Mouse (Mus musculus) stomach, embryonic 15.5 days (tissue): ENCODE measurements around the gene Tmem132d. TPM values are rescaled to one million over a fixed set of nuclear protein-coding genes. Genes with fewer than 3 reads are reported as not detected.

Source experiments
- ATAC-seq: fragments of 200-750 bp; cut with Nextera tagmentation; 2 replicates; pipeline ENCODE4 v1.8.0; 2017; ENCODE audit warnings: low read depth, moderate number of reproducible peaks, moderate TSS enrichment; ENCODE audit not compliant: insufficient read depth, low FRiP score
- H3K27ac ChIP-seq: fragments of 300-500 bp; sonication (generic); 2 replicates; pipeline ENCODE4 v1.5.1; 2015; ENCODE audit warnings: mild to moderate bottlenecking, inconsistent platforms
- H3K27me3 ChIP-seq: fragments of 300-500 bp; sonication (generic); replicated peaks from 2 replicates; pipeline ENCODE4 v1.6.1; 2015; ENCODE audit warnings: inconsistent platforms
- H3K36me3 ChIP-seq: fragments of 300-500 bp; sonication (generic); 2 replicates; pipeline ENCODE4 v1.6.1; 2015; ENCODE audit warnings: inconsistent platforms
- H3K4me1 ChIP-seq: fragments of 300-500 bp; sonication (generic); 2 replicates; pipeline ENCODE4 v1.6.1; 2015; ENCODE audit warnings: inconsistent platforms
- H3K4me2 ChIP-seq: fragments of 300-500 bp; sonication (generic); 2 replicates; pipeline ENCODE4 v1.6.1; 2015; ENCODE audit warnings: mild to moderate bottlenecking, inconsistent platforms
- H3K4me3 ChIP-seq: fragments of 300-500 bp; sonication (generic); replicated peaks from 2 replicates; pipeline ENCODE4 v1.5.1; 2015; ENCODE audit warnings: inconsistent platforms
- H3K9ac ChIP-seq: fragments of 300-500 bp; sonication (generic); 2 replicates; pipeline ENCODE4 v1.6.1; 2015; ENCODE audit warnings: inconsistent platforms
- H3K9me3 ChIP-seq: fragments of 300-500 bp; sonication (generic); 2 replicates; pipeline ENCODE4 v1.6.1; 2016; ENCODE audit warnings: inconsistent platforms
- WGBS: fragments of 180-500 bp; shearing (Covaris S2); methylation state at CpG from one replicate; pipeline ENCODE4 v1.1.7; 2015; 5-methylcytosine and 5-hydroxymethylcytosine counted together
- polyA plus RNA-seq: library from polyadenylated mRNA; unstranded; fragments of >200 nt; fragmentation: Nextera tagmentation; extraction: Ambion mirVana; gene quantifications from 2 replicates; pipeline ENCODE4 v1.2.1, GENCODE M21; 2015

Gene Tmem132d
- polyA plus RNA-seq, 1 experiment from 2014 or later: 0.05 TPM

DNA sequence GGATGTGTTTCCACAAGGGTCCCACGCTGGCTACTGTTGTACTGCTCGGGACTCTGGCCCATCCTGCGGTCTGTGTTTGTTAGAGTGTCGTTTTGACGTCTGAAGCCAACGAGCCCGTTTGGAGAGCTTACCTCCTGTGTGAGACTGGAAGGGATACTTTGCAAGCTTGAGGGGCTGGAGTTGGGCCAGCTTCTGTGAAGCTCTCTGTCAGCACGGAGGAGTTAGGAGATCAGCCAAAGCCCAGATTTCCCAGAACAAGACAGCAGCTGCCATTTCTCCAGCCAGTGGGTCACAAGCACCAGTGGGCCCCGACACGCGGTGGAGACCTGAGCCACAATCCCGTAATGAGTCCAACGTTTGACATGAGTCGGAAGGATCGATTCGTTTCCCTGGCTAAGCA lies 5.2 kb upstream of the Tmem132d start:
- no peaks in the 10 kb centered on the region for H3K36me3 ChIP-seq
- H3K4me1 ChIP-seq: no peaks in the 10 kb centered on the region
- H3K27me3 ChIP-seq: peaks cover 48% of the 10 kb centered on the region
- ATAC-seq: no peak
- H3K9me3 ChIP-seq: no peaks in the 10 kb centered on the region
- no peak overlapping the region for H3K4me2 ChIP-seq
- H3K27ac ChIP-seq: no peak overlapping the region
- H3K9ac ChIP-seq: no peak overlapping the region
- no peak overlapping the region for H3K4me3 ChIP-seq
- WGBS: 53% methylated on average over 16 of the region's 16 CpGs

DNA sequence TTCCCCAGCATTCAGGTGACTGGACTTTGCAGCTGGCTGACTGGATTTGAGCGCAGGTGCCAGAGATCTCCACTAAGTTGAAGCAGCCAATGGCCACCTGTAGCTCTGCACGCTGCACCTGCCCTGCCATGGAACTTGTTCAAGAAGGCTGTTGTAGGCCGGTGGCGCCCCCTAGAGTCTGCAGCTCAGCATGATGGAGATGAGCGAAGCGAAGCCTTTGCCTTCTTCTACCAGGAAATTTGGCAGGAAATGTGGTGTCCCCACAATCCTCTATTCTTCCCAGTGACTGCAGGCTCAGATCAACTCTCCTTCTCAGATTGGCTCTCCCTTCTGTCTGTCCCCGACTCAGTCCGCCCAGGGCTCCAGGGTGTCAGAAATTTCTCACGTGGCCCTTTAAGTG lies 4.0 kb upstream of the Tmem132d start:
- Histone ChIP-seq H3K4me1 (no peaks in the 10 kb centered on the region), H3K36me3 (no peaks in the 10 kb centered on the region), H3K9ac (no peak overlapping the region), H3K27me3 (peaks cover 54% of the 10 kb centered on the region), H3K4me2 (no peak overlapping the region), H3K9me3 (no peaks in the 10 kb centered on the region), H3K27ac (no peak overlapping the region), H3K4me3 (no peak overlapping the region)
- no peak for ATAC-seq
- WGBS: 10% methylated on average over 9 of the region's 9 CpGs

DNA sequence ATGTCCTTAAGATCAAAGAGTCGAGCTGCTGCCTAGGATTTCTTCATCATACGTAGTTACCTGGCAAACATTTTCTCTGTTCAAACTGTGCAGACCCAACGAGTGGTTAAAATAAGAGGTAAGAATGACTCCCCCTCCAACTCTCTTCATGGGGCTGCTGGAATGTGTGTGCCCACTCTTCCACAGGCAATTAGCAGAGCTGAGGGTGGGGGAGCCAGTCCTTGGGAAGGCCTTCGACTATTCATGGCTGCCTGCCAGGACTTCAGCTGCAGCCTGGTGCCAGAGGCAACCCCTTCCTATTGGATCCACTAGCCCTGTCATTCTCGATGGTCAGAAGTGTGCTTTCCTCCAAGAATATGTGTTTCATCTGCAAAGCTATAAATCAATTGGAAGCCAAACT lies 2.8 kb upstream of the Tmem132d start:
- ATAC-seq: no peak
- Histone ChIP-seq H3K27ac (no peak overlapping the region), H3K9me3 (no peaks in the 10 kb centered on the region), H3K4me3 (no peak overlapping the region), H3K36me3 (no peaks in the 10 kb centered on the region), H3K4me2 (no peak overlapping the region), H3K9ac (no peak overlapping the region), H3K27me3 (peaks cover 63% of the 10 kb centered on the region), H3K4me1 (no peaks in the 10 kb centered on the region)
- WGBS: 50% methylated on average over 5 of the region's 5 CpGs

DNA sequence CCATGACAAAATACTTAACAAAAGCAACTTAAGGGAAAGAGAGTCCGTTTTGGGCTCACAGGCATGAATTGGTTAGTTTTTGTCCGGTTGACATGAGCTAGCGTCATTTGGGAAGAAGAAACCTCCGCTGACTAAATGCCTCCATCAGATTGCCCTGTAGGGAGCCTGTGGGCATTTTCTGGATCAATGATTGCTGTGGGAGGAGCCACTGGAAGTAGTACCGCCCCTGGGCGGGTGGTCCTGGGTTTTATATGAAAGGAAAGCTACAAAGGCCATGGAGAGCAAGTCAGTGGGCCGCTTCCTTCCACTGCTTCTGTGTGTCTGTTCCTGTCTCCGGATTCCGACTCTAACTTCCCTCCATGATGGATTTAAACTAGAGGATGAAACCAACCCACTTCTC lies 909 bp upstream of the Tmem132d start:
- Histone ChIP-seq H3K4me1 (no peaks in the 10 kb centered on the region), H3K36me3 (no peaks in the 10 kb centered on the region), H3K4me3 (no peak overlapping the region), H3K27me3 (peaks cover 64% of the 10 kb centered on the region), H3K27ac (no peak overlapping the region), H3K9me3 (no peaks in the 10 kb centered on the region), H3K4me2 (no peak overlapping the region), H3K9ac (no peak overlapping the region)
- no peak for ATAC-seq
- 52% methylated on average over 9 of the region's 9 CpGs for WGBS

DNA sequence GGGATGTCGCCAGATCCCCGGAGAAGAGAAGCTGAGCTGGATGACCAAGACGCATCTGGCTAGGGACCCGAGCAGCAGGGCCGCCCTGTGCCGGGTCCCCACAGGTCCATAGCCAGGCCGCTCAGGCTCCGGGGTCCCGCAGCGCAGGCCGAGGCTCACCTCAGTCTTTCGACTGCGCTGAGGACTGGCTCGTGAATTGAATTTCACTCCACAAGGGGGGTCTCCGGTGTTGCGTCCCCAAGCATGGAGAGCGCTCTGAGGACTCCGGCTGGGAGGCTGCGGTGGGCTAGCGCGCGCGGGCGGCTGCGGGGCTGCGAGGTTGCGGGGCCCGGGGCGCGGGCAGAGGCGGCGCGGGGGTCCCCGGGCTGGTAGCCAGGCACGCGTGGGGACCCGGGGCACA lies 455 bp downstream of the Tmem132d start:
- ATAC-seq: no peak
- no peaks in the 10 kb centered on the region for H3K4me1 ChIP-seq
- no peaks in the 10 kb centered on the region for H3K36me3 ChIP-seq
- no peak overlapping the region for H3K27ac ChIP-seq
- H3K9ac ChIP-seq: no peak overlapping the region
- 3% methylated on average over 37 of the region's 37 CpGs for WGBS
- H3K27me3 ChIP-seq: peaks cover 61% of the 10 kb centered on the region
- peak overlapping the region; percentile 48 for H3K4me2 ChIP-seq
- no peaks in the 10 kb centered on the region for H3K9me3 ChIP-seq
- H3K4me3 ChIP-seq: peak overlapping the region; percentile 32

DNA sequence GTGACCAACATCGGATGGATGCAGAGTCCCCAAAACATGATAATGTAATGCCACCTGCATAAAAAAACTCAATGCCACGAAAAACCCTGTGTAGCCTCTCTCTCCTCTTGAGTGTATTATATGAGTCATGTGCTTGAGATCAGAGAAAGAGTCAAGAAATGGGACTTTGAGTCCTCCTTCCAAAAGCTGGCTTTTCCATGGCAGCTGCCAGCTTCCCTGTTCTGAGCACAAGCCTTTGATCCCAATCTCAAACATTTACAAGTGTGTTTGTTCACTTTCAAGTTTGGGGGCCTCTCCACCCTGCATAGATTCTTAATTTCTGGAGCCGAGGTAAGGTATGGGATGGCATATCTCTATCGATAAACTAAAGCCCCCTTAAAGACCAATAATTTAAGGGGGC lies 8.2 kb downstream of the Tmem132d start:
- Histone ChIP-seq H3K9me3 (no peaks in the 10 kb centered on the region), H3K27me3 (no peaks in the 10 kb centered on the region), H3K4me1 (no peaks in the 10 kb centered on the region), H3K36me3 (no peaks in the 10 kb centered on the region), H3K9ac (no peak overlapping the region), H3K4me2 (no peak overlapping the region), H3K27ac (no peak overlapping the region), H3K4me3 (no peak overlapping the region)
- WGBS: 71% methylated on average over 4 of the region's 4 CpGs
- no peak for ATAC-seq

DNA sequence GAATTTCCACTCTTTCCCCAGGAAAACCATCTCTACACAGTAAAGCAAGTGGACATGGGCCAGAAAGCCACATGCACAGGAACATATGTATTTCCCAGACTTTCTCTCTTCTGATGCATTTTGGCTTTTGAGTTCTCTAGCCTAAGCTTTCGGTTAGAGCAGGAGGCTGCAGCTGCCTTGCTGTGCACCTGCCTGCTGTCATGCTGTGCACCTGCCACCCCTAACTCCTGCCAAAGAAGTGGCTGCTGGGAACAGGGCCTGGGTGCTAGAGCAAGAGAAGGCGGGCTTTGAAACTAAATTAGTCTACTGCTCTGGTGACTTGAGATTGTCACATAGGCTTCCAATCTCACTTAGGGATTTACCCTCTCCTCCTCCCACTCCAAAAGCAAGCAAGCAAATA lies 8.7 kb downstream of the Tmem132d start:
- H3K27me3 ChIP-seq: no peaks in the 10 kb centered on the region
- no peak for ATAC-seq
- H3K4me3 ChIP-seq: no peak overlapping the region
- no peak overlapping the region for H3K9ac ChIP-seq
- H3K4me2 ChIP-seq: no peak overlapping the region
- H3K9me3 ChIP-seq: no peaks in the 10 kb centered on the region
- 58% methylated on average over 2 of the region's 2 CpGs for WGBS
- H3K4me1 ChIP-seq: no peaks in the 10 kb centered on the region
- H3K36me3 ChIP-seq: no peaks in the 10 kb centered on the region
- no peak overlapping the region for H3K27ac ChIP-seq

DNA sequence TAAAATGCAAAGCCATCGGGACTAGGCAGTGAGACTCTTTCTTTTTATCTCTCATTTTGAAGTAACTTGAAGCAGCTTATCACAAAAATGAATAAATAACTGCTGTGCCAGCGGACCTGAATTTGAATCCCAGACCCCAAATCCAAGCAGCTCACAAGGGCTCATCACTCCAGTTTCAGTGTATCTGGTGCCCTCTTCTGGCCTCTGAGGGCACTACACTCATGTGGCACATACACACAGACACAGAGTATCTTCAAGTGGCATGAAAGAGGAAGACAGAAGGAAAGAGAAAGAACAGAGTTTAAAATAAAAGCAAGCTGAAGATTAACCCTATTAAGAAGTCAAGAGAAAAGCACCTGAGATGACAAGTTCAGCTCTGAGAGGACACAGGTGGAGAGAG lies 10.8 kb downstream of the Tmem132d start:
- Histone ChIP-seq H3K9ac (no peak overlapping the region), H3K9me3 (no peaks in the 10 kb centered on the region), H3K27ac (no peak overlapping the region), H3K4me1 (no peaks in the 10 kb centered on the region), H3K4me2 (no peak overlapping the region), H3K27me3 (no peaks in the 10 kb centered on the region), H3K36me3 (no peaks in the 10 kb centered on the region), H3K4me3 (no peak overlapping the region)
- no peak for ATAC-seq
- 91% methylated on average over 2 of the region's 2 CpGs for WGBS

DNA sequence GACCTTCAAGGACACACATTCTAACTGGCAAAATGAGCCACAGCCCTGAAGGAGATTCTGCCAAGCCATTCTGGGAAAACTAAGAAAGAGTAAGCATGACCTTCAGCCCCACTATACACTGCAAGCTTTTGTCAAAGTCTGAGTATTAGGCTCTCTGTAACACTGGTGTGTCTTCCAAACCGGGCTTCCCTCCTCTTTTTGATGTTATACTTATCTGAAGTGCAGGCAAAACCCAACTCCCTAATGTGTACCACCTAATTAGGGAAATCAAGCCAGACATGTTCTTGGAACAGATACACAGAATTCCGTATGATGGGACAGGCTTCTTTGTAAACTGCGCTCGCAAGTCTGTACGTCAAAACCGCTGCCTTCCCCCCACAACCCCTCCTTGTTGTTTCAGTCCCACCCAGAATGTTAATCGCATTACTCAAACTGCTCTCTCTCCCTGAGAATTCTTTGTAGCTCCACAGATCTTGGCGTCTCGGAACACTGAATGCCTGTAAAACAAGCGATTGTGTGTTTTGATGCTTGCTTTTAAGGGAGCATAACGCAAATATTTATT lies 14.6 kb downstream of the Tmem132d start:
- no peaks in the 10 kb centered on the region for H3K27me3 ChIP-seq
- 54% methylated on average over 11 of the region's 11 CpGs for WGBS

DNA sequence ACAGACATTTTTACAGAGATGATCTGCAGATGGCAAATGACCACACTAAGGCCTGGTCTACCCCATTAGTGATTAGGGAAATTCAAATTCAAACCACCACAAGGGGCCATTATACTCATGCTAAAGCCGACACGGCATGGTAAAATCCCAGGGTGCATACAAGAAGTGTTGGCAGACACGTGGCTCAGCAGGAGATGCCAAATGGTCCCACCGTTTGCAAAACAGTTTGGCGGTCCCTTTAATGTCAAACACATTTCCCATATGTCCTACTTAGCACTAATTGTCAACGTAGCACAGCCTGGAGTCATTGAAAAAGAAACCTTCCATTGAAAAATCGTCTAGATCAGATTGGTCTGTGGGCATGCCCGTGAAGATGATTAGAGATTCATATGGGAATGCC lies 18.8 kb downstream of the Tmem132d start:
- no peaks in the 10 kb centered on the region for H3K4me1 ChIP-seq
- no peak for ATAC-seq
- no peaks in the 10 kb centered on the region for H3K36me3 ChIP-seq
- WGBS: 63% methylated on average over 8 of the region's 8 CpGs
- no peak overlapping the region for H3K4me3 ChIP-seq
- H3K27me3 ChIP-seq: no peaks in the 10 kb centered on the region
- H3K9me3 ChIP-seq: no peaks in the 10 kb centered on the region
- H3K9ac ChIP-seq: no peak overlapping the region
- no peak overlapping the region for H3K4me2 ChIP-seq
- no peak overlapping the region for H3K27ac ChIP-seq

More for the DNA sequence above, 14.6 kb downstream of the Tmem132d start:
- H3K36me3 ChIP-seq: no peaks in the 10 kb centered on the region
- H3K27ac ChIP-seq: no peak overlapping the region
- no peaks in the 10 kb centered on the region for H3K9me3 ChIP-seq
- no peak for ATAC-seq
- no peak overlapping the region for H3K4me2 ChIP-seq
- H3K4me3 ChIP-seq: no peak overlapping the region
- no peak overlapping the region for H3K9ac ChIP-seq
- no peaks in the 10 kb centered on the region for H3K4me1 ChIP-seq

DNA sequence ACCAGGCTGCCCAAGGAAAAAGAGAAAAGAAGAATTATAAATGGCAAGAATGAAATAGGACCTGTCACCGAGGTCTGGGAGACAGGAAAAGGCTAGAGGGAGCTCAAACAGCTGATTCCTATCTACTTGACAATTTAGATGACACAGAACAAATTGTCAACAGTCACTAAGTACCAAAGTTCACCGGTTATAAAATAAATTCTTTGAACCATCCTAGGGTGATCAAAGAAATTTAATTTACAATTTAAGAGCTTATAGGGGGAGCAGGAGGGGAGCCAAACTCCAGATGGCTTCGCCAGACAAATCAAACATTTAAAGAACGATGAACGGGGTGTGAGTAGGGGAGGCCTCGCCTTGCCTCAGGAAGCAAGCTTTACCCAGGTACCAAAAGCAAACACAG lies 20.6 kb downstream of the Tmem132d start:
- Histone ChIP-seq H3K9ac (no peak overlapping the region), H3K36me3 (no peaks in the 10 kb centered on the region), H3K9me3 (no peaks in the 10 kb centered on the region), H3K27ac (no peak overlapping the region), H3K27me3 (no peaks in the 10 kb centered on the region), H3K4me2 (no peak overlapping the region), H3K4me3 (no peak overlapping the region), H3K4me1 (no peaks in the 10 kb centered on the region)
- ATAC-seq: no peak
- WGBS: 16% methylated on average over 6 of the region's 6 CpGs

DNA sequence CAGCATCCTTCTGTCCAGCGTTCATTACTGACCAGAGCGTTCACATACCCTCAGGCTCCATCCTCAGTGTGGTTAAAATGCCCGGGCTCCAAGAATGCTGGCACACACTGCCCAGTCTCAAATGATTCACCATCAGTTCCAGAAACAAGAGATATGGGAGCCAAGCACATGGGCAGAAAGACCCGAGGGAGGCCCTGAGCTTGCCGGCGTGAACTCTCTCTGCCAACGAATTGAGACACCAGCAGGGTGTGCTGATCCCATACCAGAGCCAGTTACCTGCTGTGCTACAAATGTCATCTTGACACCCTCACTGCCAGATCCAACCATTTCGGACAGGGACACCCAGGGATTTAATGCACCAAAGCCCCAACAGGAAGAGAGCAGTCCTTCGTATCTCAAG lies 25.3 kb downstream of the Tmem132d start:
- Histone ChIP-seq H3K9me3 (no peaks in the 10 kb centered on the region), H3K27me3 (no peaks in the 10 kb centered on the region), H3K27ac (no peak overlapping the region), H3K4me2 (no peak overlapping the region), H3K9ac (no peak overlapping the region), H3K36me3 (no peaks in the 10 kb centered on the region), H3K4me3 (no peak overlapping the region), H3K4me1 (no peaks in the 10 kb centered on the region)
- no peak for ATAC-seq
- WGBS: 86% methylated on average over 9 of the region's 9 CpGs

DNA sequence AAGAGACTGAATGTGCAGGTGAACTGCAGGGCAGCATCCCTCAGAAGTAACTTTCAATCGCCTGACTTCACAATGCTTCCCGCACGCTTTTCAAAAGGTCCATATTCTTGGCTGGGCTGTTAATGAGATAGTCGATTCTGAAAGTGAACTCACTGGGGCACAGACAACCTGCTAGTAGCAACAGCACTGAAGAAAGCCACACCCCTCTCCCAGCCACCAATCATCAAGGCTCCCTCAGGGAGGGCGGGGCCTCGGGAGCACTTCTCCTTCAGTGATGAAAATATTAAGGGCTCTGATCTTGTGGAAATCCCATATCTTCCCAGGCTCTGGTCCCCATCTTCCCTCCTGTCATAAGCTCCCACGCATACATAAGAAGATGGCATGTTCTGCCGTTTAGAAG lies 27.8 kb downstream of the Tmem132d start:
- Histone ChIP-seq H3K36me3 (no peaks in the 10 kb centered on the region), H3K9me3 (no peaks in the 10 kb centered on the region), H3K27me3 (no peaks in the 10 kb centered on the region), H3K9ac (no peak overlapping the region), H3K4me1 (no peaks in the 10 kb centered on the region), H3K4me3 (no peak overlapping the region), H3K4me2 (no peak overlapping the region), H3K27ac (no peak overlapping the region)
- 88% methylated on average over 8 of the region's 8 CpGs for WGBS
- no peak for ATAC-seq
